12 mouse cellular contexts compared by ENCODE assay signal in genomic region chr19:24301768-24302148, GRCm38 (mm10). TPM values are rescaled to one million over a fixed set of nuclear protein-coding genes. Genes with fewer than 3 reads are reported as not detected.
DNase-seq lines count a peak whose midpoint lies in the region; ATAC-seq lines count a peak whose summit lies in the region.
"Had no signal": no experiment of that assay in that cellular context is flagged by ENCODE, and none has a peak within 500 bp of the region (broad histone marks: within the 10 kb centered on the region; RNA-seq: fewer than 3 reads in every experiment).

No protein-coding gene starts in this region.

- H3K27ac ChIP-seq in heart, embryonic 16.5 days (ENCODE audit: low read length), result no peak overlapping the region
- H3K27ac ChIP-seq in liver, embryonic 12.5 days, result no peak overlapping the region
- no peak overlapping the region for H3K27ac ChIP-seq in liver, embryonic 11.5 days (ENCODE audit: low read depth, low read length)
- no peak overlapping the region for H3K27ac ChIP-seq in forebrain, embryonic 14.5 days (ENCODE audit: low read depth, low read length)
- no peak overlapping the region for H3K27ac ChIP-seq in midbrain, embryonic 14.5 days (replicated peaks; ENCODE audit: low read depth, low read length)
- H3K27ac ChIP-seq: heart, embryonic 15.5 days; left cerebral cortex, adult 2 months; limb, embryonic 15.5 days had no signal

- H3K36me3 ChIP-seq in heart, embryonic 16.5 days (ENCODE audit: control insufficient read depth, insufficient read depth), result no peaks in the 10 kb centered on the region
- no peaks in the 10 kb centered on the region; the same call in 1 of the 2 replicates for H3K36me3 ChIP-seq in liver, embryonic 12.5 days
- no peaks in the 10 kb centered on the region for H3K36me3 ChIP-seq in liver, embryonic 11.5 days (ENCODE audit: control insufficient read depth, insufficient read depth, low read length)
- H3K36me3 ChIP-seq in forebrain, embryonic 14.5 days (ENCODE audit: control insufficient read depth, insufficient read depth, low read length), result no peaks in the 10 kb centered on the region
- no peaks in the 10 kb centered on the region for H3K36me3 ChIP-seq in midbrain, embryonic 14.5 days (ENCODE audit: control insufficient read depth, insufficient read depth, low read length)
- H3K36me3 ChIP-seq: heart, embryonic 15.5 days; limb, embryonic 15.5 days had no signal

- H3K4me2 ChIP-seq in heart, embryonic 16.5 days (ENCODE audit: low read depth, low read length), result peak overlapping the region; percentile 59; the same call in 1 of the 2 replicates
- peak overlapping the region; percentile 59; the same call in 1 of the 2 replicates for H3K4me2 ChIP-seq in liver, embryonic 12.5 days
- no peak overlapping the region for H3K4me2 ChIP-seq in liver, embryonic 11.5 days
- H3K4me2 ChIP-seq in forebrain, embryonic 14.5 days (ENCODE audit: low read length), result no peak overlapping the region
- H3K4me2 ChIP-seq in midbrain, embryonic 14.5 days (ENCODE audit: low read length), result peak overlapping the region; percentile 11; the same call in 1 of the 2 replicates

- H3K27me3 ChIP-seq in heart, embryonic 16.5 days (ENCODE audit: control insufficient read depth, insufficient read depth, low read length), result no peaks in the 10 kb centered on the region
- no peaks in the 10 kb centered on the region for H3K27me3 ChIP-seq in liver, embryonic 12.5 days (replicated peaks)
- H3K27me3 ChIP-seq in liver, embryonic 11.5 days (replicated peaks; ENCODE audit: control insufficient read depth, insufficient read depth, low read length), result no peaks in the 10 kb centered on the region
- H3K27me3 ChIP-seq in forebrain, embryonic 14.5 days (replicated peaks; ENCODE audit: control insufficient read depth, insufficient read depth, low read length), result no peaks in the 10 kb centered on the region
- H3K27me3 ChIP-seq in midbrain, embryonic 14.5 days (ENCODE audit: control insufficient read depth, insufficient read depth, low read length), result no peaks in the 10 kb centered on the region
- H3K27me3 ChIP-seq: heart, embryonic 15.5 days had no signal

- WGBS in heart, embryonic 16.5 days, result 43% methylated on average over 5 of the region's 5 CpGs
- 46% methylated on average over 5 of the region's 5 CpGs for WGBS in liver, embryonic 12.5 days (ENCODE audit: insufficient replicate concordance)
- 33% methylated on average over 5 of the region's 5 CpGs for WGBS in liver, embryonic 11.5 days
- WGBS in forebrain, embryonic 14.5 days, result 13% methylated on average over 5 of the region's 5 CpGs
- WGBS in midbrain, embryonic 14.5 days, result 3% methylated on average over 5 of the region's 5 CpGs

- 0 out of 2 replicates have a peak, but pooled peaks cover 2% of the 10 kb centered on the region for H3K9me3 ChIP-seq in heart, embryonic 16.5 days (replicated peaks; ENCODE audit: control insufficient read depth, low read length)
- no peaks in the 10 kb centered on the region for H3K9me3 ChIP-seq in liver, embryonic 12.5 days (replicated peaks)
- H3K9me3 ChIP-seq in liver, embryonic 11.5 days (ENCODE audit: control insufficient read depth, low read length), result no peaks in the 10 kb centered on the region
- no peaks in the 10 kb centered on the region for H3K9me3 ChIP-seq in forebrain, embryonic 14.5 days (replicated peaks; ENCODE audit: control insufficient read depth, low read length)
- no peaks in the 10 kb centered on the region for H3K9me3 ChIP-seq in midbrain, embryonic 14.5 days (ENCODE audit: control insufficient read depth, low read length)
- H3K9me3 ChIP-seq: heart, embryonic 15.5 days; limb, embryonic 15.5 days had no signal

- no peak for ATAC-seq in heart, embryonic 16.5 days (replicated peaks; ENCODE audit: extremely low read depth, insufficient read depth, low FRiP score)
- ATAC-seq in liver, embryonic 12.5 days, result no peak
- ATAC-seq in liver, embryonic 11.5 days (replicated peaks; ENCODE audit: low FRiP score), result no peak
- ATAC-seq in forebrain, embryonic 14.5 days, result 0 out of 2 replicates have a peak, but pooled peaks have one; percentile 12
- ATAC-seq in midbrain, embryonic 14.5 days (ENCODE audit: low FRiP score, low TSS enrichment), result peak; percentile 46; the same call in 1 of the 2 replicates

- H3K9ac ChIP-seq in heart, embryonic 16.5 days (ENCODE audit: low read length), result no peak overlapping the region
- no peak overlapping the region for H3K9ac ChIP-seq in liver, embryonic 12.5 days
- H3K9ac ChIP-seq in liver, embryonic 11.5 days (ENCODE audit: low read depth, low read length), result no peak overlapping the region
- H3K9ac ChIP-seq in forebrain, embryonic 14.5 days (ENCODE audit: low read length), result no peak overlapping the region
- H3K9ac ChIP-seq in midbrain, embryonic 14.5 days (replicated peaks; ENCODE audit: low read length), result no peak overlapping the region
- H3K9ac ChIP-seq: heart, embryonic 15.5 days; limb, embryonic 15.5 days had no signal

- no peak overlapping the region for H3K4me3 ChIP-seq in heart, embryonic 16.5 days (ENCODE audit: low read length)
- H3K4me3 ChIP-seq in liver, embryonic 12.5 days, result no peak overlapping the region
- no peak overlapping the region for H3K4me3 ChIP-seq in liver, embryonic 11.5 days (ENCODE audit: low read depth, low read length)
- no peak overlapping the region for H3K4me3 ChIP-seq in forebrain, embryonic 14.5 days (ENCODE audit: low read depth, low read length)
- H3K4me3 ChIP-seq in midbrain, embryonic 14.5 days (replicated peaks; ENCODE audit: low read depth, low read length), result no peak overlapping the region

- DNase-seq in heart, adult 9 months (ENCODE audit: low spot score in 2 of 2), result no peak
- no peak for DNase-seq in liver, embryonic 11.5 days (ENCODE audit: low spot score)
- DNase-seq in forebrain, embryonic 14.5 days (ENCODE audit: low spot score), result no peak
- no peak for DNase-seq in midbrain, embryonic 14.5 days
- no peak for DNase-seq in thymus, postnatal 25 days
- DNase-seq: cerebellum, adult 11 months; spleen, adult 18-20 months had no signal

- H3K4me1 ChIP-seq in heart, embryonic 16.5 days (ENCODE audit: control insufficient read depth, insufficient read depth, low read length), result peaks cover 10% of the 10 kb centered on the region
- 0 out of 2 replicates have a peak, but pooled peaks cover 6% of the 10 kb centered on the region for H3K4me1 ChIP-seq in liver, embryonic 12.5 days
- no peaks in the 10 kb centered on the region for H3K4me1 ChIP-seq in liver, embryonic 11.5 days (replicated peaks; ENCODE audit: control insufficient read depth, insufficient read depth, low read length)
- peaks cover 5% of the 10 kb centered on the region; the same call in 1 of the 2 replicates for H3K4me1 ChIP-seq in forebrain, embryonic 14.5 days (ENCODE audit: control insufficient read depth, insufficient read depth, low read length)
- H3K4me1 ChIP-seq in midbrain, embryonic 14.5 days (ENCODE audit: control insufficient read depth, insufficient read depth, low read length), result peaks cover 4% of the 10 kb centered on the region
- H3K4me1 ChIP-seq: limb, embryonic 15.5 days had no signal

RNA-seq across cellular contexts. Expression of gene Fxn, which starts 21.4 kb away (rescaled TPM):
- polyA plus RNA-seq in heart, embryonic 16.5 days (2015; fragmentation: Nextera tagmentation; extraction: Ambion mirVana), result 65.6 and 67.6 TPM in 2 replicates
- polyA plus RNA-seq in liver, embryonic 12.5 days (2016; fragmentation: Nextera tagmentation; extraction: Ambion mirVana), result 67.9 and 73.6 TPM in 2 replicates
- polyA plus RNA-seq in liver, embryonic 11.5 days (2014; fragmentation: Nextera tagmentation; extraction: Ambion mirVana), result 82.8 and 91.1 TPM in 2 replicates
- 40.5 and 47.9 TPM in 2 replicates for polyA plus RNA-seq in forebrain, embryonic 14.5 days (2014; fragmentation: Nextera tagmentation; extraction: Ambion mirVana)
- polyA plus RNA-seq in midbrain, embryonic 14.5 days (2014; fragmentation: Nextera tagmentation; extraction: Ambion mirVana), result 37.0 and 37.9 TPM in 2 replicates

Comparison
In these comparisons a context has a peak if more than half of its experiments do, and no peak if none do; other contexts are left out.
1. H3K4me2 ChIP-seq: peak in heart, embryonic 16.5 days (single experiment), liver, embryonic 12.5 days (single experiment) and midbrain, embryonic 14.5 days (single experiment); none in liver, embryonic 11.5 days (single experiment) and forebrain, embryonic 14.5 days (single experiment).
2. ATAC-seq: peak in forebrain, embryonic 14.5 days (single experiment) and midbrain, embryonic 14.5 days (single experiment); none in heart, embryonic 16.5 days (single experiment), liver, embryonic 12.5 days (single experiment) and liver, embryonic 11.5 days (single experiment).